Mouse (Mus musculus): ENCODE results near the gene Gm14401. TPM values are rescaled to one million over a fixed set of nuclear protein-coding genes. Genes with fewer than 3 reads are reported as not detected.
"Not testable (repeated sequence)": the region's sequence is repeated elsewhere in the genome, so short reads cannot be mapped to it uniquely, and the experiment has no call there.

Gm14401 gene
- polyA plus RNA-seq (2012; rRNA removed) = not detected in 2 replicates

DNA sequence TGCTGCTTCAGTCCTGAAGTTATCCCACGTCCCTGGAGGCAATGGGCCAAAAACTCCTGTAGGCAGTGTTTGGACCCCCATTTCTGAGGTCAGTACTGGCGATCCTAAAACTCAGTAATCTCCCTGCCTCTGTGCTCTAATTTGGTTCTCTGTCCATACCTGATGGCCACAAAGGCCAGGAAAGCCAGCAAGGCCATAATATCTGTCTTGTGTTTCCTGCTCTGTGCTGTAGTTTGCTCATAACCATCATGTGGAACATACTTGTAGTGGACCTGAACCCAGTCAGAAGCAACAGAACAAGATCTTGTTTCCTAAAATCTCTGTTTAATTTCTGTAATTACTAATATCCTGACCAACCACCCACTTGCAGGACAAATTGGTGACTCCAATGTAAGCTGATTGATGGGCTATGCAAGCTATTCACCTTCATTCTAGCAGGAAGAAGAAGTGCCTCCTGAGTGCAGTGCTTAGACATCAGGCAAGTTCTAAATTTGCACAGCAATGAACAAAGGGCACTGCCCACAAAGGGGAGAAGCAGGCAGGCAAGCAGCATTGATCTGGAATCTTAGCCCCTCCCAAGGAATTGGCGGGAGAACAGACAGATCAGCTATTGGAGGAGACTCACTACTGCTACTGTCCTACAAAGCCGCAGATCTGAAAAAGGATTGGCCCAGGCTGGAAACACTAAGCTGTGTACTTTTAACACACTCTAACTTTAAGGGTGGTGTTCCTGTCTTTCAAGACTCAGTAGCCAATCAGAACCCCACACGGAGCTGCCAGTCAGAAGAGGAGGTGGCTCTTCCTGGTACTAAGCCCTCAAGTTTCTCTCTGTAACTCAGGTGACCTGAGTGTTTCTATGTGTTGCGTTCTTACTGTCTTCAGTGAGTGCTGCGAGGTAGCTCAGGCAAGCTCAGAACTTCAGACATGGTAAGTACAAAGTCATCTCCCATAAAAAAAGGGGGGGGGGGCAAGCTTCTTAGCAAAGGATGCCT is at the start of gene Gm14401:
Gene Gm14401 (plus strand): TSS at position 889 of the 992 bp plus-strand sequence.
- not testable (repeated sequence) for DNase-seq (ENCODE audit: low read depth, low spot score)
- 70% methylated on average over 7 of the region's 7 CpGs for WGBS

DNA sequence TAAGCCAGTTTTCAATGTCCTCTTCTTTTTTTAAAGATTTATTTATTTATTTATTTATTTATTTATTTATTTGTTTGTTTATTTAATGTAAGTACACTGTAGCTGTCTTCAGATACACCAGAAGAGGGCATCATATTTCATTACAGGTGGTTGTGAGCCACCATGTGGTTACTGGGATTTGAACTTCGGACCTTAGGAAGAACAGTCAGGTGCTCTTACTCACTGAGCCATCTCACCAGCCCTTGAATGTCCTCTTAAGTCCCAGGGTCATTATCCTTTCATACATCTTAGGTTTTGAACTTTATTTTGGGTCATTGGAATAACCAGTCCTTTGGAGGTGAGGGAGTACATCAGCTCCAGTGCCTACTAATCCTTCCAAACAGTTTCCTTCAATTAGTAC is 1.3 kb upstream of the Gm14401 start:
- not testable (repeated sequence) for DNase-seq (ENCODE audit: low read depth, low spot score)
- WGBS = 78% methylated on average over 1 of the region's 1 CpGs

DNA sequence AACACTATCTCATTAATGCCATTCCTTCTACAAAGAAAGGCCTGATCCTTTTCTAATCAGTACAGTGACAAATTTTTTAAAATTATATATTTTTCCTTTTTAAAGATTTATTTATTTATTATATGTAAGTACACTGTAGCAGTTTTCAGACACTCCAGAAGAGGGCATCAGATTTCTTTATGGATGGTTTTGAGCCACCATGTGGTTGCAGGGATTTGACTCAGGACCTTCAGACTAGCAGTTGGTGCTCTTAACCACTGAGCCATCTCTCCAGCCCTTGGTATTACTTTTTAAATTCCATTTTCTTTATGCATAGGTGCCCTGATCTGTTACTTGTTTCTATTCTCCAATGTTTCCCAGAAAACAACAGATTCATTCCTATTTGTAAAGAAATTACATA is 895 bp downstream of the Gm14401 start:
- not testable (repeated sequence) for DNase-seq (ENCODE audit: low read depth, low spot score)

DNA sequence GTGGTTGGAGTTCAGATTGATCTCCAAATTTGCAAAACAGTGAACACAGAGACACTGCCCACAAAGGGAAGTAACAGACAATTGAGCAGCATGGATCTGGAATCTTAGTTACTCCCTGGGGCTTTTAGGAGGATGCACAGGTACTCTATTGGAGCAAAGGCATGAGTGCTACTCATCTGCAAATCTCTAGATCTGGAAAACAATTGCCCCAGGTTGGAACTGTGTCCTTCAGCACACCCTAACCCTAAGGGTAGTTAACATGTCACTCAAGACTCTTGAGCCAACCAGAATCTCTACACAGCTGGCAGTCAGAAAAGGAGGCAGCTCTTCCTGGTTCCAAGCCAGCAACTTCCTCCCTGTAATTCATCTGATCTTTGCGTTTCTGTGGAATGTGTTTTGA is 5.7 kb downstream of the Gm14401 start:
- WGBS = 68% methylated on average over 1 of the region's 1 CpGs
- DNase-seq (ENCODE audit: low read depth, low spot score) = not testable (repeated sequence)

DNA sequence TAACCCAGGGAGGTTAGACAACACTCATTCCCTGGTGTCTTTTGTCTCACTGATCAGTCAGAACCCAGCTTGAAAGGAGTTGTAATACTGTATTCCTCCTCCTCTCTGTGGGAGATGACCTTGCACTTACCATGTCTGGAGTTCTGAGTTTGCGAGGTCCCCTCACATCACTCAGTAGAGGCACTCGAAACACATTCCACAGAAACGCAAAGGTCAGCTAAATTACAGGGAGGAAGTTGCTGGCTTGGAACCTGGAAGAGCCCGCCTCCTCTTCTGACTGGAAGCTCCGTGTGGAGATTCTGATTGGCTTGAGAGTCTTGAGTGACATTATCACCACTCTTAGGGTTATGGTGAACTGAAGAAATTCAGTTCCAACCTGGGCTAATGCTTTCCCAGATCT is 35.0 kb downstream of the Gm14401 start:
- 84% methylated on average over 5 of the region's 5 CpGs for WGBS
- DNase-seq (ENCODE audit: low read depth, low spot score) = not testable (repeated sequence)

DNA sequence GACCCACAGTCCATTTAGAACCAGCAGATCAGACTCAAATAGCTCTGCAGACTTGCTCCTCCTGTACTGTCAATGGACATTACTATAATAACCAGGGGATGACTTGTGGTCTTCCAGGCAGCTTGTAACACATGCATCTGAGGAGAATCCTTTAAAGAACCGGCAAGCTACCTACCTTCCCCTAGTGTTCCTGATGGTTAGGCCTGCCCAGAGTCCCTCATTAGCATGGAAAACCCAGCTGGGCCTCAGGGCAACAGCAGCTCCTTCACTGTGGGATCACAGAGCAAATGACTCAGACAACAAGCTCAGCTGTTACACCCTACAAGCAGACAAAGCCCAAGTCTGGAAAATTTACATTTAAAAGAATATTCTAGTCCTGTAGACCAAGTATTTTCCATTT is 55.0 kb downstream of the Gm14401 start:
- not testable (repeated sequence) for DNase-seq (ENCODE audit: low read depth, low spot score)
- 44% methylated on average over 1 of the region's 1 CpGs for WGBS

Other genes with a start within 250 kb of the Gm14401 start
- not detected in 2 replicates for gene Gm14408, start 243.2 kb upstream of the Gm14401 start, polyA plus RNA-seq (2012; rRNA removed)
- gene Gm14296, start 146.5 kb upstream of the Gm14401 start, polyA plus RNA-seq (2012; rRNA removed) = 0.81 and 1.0 TPM in 2 replicates
- 0.26 and 0.61 TPM in 2 replicates for gene Gm14419, start 73.4 kb upstream of the Gm14401 start, polyA plus RNA-seq (2012; rRNA removed)
- gene Gm14410, start 132.1 kb downstream of the Gm14401 start, polyA plus RNA-seq (2012; rRNA removed) = 1.9 and 3.4 TPM in 2 replicates
- gene Gm14409, start 192.7 kb downstream of the Gm14401 start, polyA plus RNA-seq (2012; rRNA removed) = not detected in 2 replicates
- gene Gm14412, start 250.0 kb downstream of the Gm14401 start, polyA plus RNA-seq (2012; rRNA removed) = not detected in 2 replicates